Mouse (Mus musculus): Measurements from ENCODE around the gene Pygo2.

Pygo2 gene

DNA sequence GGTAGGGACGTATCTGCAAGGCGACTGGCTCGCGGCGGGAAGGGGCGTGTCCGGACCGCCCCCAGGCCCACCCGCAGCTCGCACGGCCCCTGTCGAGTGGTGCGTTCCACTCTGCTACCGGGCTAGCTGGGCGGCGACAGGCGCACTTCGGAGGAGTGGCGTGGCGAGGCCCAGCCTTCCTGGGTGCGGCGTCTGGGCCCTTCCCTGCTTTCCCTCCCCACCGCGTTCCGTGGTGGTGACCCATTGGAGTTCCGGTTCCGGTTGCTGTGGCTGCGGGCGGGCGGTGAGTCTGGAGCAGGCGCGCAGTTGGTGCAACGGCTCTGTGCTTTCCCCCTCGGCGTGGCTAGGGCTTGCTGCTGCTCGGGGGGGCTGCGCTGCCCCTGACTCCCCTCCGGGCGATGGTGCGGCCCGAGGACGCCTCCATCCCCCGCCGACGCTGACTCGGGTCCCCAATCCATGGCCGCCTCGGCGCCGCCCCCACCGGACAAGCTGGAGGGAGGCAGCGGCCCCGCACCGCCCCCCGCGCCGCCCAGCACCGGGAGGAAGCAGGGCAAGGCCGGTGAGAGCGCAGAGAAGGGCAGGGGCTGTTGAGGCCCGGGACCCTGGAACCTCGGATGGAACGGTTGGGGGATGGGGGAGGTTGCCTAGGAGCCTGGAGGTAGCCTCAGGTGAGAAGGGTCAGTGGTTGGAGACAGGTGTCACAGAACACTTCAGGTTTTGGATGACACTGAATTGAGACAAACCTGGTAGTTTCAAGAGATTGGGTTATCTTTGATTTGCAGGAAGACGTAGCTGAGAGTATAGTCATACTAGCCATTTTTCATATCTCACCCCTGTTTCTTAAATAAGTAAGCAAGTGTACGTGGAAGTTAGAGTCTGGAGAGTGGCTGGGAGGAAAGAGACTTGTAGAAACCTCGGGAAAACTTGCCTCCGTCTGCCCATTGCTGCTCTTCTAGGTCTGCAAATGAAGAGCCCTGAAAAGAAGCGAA, at the start of gene Pygo2:
Pygo2 (plus strand) TSS at position 44 of the 989 bp plus-strand sequence.
- peak; percentile 97 for DNase-seq

DNA sequence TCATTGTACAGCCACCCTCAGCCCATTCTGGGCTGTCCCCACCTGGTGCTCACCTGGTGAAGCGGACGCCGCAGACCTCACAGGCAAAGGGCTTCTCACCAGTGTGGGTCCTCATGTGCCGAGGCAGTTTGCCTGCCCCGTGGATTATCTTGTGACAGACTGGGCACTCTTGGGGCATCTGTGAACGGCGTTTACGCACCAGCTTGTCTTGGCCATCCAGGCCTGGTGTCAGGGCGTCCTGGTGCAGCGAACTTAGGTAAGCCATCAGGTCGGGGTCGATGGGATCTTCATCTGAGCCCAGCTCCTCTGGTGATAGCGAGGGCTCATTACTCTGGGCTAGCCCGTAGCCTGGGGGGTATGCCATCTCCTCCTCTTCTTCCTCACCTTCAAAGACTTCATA, 49.7 kb upstream of the Pygo2 start:
- DNase-seq = no peak

DNA sequence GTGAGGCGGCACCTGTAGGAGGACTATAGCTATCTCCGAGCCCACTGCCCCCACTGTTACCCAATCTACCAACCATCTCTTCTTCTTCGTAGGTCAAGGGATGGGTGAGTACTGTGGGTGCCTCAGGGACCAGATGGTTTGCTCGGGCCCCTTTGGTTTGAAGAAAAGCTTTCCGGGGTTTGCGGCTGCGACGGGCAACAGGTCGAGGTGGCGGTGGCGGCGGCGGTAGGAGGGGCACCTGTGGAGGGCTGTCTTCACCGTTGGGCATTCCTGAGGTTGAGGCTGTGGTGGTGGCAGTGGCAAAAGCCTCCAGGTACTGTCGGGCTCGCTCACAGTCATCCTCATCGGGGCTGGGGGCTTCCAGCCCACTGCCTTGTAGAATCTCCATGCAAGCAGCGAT, 49.3 kb upstream of the Pygo2 start:
- DNase-seq = no peak

DNA sequence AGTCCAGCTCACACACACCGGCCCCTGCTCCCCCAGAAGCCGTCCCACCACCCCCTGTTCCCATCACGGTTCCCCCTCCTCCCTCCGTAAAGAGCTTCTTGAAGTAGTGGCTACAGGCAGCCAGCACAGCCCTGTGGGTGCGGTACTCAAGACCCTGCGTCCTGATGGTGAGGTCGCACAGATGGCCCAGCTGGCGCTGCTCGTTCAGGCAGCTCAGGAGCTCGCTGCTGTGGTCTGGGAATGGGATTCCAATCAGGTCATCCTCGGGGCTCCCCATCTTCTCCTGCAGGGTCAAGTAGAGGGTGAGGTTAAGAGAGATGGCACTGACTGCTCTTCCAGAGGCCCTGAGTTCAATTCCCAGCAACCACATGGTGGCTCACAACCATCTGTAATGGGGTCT, 48.8 kb upstream of the Pygo2 start:
- no peak for DNase-seq

DNA sequence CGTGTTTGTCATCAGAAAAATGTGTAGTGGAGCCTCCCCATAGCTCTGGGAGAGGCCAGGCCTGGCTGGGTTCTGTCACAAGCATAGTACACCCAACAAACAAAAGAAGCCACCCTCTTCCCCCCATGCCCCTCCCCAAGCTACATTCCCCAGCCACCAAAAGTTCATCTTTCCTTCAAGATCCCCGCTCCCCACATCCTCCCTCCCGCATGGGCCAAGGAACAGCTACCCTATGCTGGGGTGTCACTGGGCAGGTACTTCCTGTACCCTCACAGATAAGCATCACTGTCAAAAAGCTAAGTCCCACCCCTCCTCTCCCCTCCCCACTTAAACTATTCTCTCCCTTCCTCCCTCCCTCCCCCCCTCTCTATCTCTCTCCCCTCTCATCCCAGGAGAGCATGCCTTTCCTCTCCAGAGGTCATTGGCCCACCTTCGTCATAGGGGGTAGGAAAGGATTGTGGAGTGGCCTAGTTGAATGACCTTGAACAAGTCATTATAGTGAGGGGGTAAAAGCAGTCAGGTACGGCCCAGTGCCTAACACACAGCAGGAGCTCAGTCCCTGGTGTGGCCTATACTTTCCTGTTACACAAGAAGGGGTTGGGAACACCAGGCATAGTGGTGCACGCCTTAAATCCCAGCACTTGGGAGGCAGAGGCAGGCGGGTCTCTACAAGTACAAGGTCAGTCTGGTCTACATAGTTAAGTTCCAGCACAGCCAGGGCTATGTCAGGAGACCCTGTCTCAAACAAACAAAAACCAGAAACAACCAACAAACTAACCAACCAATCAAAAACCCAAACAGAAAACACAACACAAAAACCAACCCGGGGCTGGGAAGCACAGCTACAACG, 47.8 kb upstream of the Pygo2 start:
- DNase-seq = no peak

DNA sequence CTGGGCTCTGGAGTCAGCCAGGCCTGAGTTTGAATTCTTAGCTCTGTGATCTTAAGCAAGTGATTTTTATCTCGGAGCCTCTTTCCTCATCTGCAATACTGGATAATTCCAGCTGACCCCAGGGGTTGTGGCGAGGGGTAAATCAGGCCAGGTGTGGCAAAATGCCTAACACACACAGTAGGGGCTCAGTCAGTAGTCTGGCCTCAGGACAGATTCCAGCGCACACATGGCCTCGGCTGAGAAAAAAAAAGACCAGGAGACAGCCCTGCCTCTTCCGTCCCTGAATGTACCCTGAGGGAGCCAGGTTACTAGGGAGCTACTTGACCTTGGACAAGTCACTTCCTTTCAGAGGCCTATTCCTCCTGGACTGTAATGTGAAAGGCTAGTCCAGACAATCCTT, 47.1 kb upstream of the Pygo2 start:
- DNase-seq = no peak

DNA sequence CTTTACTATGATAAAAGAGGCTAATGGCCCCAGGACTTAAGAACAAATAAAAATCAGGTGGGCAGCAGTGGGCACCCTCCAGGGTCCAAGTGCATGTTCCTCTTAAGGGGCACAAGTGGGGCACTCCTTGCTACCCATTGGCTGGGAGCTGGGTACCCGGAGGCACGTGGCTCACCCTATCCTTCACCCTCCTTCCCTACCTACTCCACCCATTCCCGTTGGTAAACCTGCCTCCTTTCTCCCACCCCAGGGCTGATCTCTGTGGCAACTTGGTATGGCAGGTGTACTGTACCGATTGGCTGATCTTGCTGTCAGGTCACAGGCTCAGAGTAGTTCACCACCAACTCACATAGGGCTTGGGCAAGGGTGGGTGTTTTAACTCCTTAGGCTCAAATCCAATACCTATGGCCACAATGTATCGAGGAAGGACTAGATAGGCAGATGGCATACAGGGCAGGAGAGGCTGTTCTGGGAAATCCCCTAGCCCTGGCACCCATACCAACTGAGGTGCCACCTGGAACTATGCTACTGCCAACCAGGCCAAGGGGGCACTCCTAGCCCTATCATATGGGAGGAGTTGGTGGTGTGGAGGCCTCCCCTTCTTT, 46.3 kb upstream of the Pygo2 start:
- DNase-seq = peak; percentile 51

DNA sequence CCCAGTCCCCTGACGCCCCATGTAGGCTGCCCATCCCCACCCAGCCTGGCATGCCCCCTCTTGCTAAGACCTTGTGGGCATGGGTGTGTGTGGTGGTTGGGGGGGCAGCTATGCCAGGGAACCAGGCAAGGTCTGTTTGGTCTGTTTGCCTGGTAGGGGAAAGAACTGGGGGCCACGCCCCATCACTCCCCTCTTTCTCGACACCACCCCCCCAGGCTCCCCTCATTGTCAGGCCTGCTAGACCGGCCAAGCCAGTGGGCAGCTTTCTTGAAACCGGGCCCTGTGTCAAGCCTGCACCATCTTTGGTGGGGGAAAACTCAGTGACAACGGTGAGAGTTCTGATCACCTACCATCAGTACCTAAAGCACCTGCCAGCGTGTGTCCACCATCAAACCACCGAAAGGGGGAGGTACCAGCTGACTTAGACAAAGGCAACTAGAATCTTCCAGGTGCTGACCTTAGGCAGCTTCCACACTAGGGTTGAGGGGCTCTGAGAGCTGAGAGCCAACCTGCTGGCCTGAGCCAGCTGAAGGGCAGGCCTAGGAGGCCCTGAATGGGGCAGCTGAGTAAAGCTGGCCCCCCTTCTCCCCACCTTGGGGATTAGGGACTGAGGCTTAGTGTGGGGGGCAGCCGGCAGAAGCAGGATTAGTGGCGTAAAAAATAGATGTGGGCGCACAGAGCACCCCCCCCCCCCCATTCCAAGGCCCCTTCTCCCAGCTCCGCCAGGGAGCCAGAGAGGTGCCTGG, 45.5 kb upstream of the Pygo2 start:
- DNase-seq = no peak

DNA sequence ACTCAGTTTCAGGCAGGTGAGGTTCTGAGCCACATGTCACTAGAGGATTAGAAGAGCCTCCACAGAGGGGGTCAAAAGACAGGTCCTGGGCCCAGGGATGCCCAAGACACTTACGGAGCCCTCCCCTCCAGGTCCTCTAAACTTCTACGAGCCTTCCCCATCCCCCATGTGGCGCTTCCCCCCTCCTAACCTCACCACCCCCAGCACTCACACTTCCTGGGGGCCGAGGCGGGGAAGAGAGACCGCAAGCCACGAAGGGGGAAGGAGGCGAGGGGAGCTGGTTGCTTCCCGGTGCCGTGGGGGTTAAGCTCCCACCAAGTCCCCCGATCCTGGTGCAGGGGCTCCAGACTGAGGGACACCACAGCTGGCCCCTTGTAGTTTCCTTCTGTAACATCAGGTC, 44.6 kb upstream of the Pygo2 start:
- no peak for DNase-seq

DNA sequence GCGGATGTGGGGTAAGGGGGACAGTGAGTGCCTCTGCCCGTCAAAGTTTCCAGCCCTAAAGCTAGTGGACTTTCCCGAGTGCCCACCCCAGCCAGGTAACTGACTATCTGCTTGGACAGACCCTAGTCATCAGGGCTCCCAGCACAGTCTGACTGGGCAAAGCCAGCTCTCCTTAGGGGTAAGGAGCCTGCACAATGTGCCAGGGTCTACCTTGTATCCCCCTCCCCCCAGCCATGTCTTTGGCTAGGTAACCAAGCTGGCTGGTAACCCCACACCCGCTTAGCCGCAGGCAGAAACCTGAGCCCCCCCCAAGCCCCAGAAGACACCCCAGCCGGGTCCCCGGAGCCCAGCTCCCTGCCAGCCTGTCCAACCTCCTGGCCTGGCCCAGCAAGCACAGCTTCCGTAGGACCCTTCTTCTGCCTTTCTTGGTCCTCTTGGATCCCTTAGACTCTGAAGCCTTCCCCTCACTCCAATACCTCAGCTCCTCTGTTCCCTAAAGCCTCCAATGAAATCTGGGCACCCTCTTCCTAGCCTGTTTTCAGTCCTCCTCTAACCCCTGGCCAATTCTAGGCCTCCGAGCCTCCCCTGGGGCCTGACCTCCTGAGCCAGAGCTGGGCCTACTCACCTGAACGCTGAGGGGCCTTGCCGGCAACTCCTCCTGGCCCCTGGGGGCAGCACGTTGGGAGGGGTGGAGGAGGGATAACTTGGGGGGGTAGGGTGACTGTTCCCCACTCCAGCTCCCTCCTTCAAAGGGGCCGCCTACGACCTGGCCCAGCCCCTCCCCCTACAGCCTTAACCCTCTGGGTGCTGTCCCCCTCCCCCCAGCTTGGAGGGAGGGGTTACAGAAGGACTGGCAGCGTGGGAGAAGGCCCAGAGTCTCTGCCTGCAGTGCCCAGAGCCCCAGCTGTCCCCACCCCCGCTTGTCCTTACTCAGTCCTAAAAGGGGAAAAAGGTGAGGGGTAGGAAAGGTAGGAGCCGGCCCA, 43.3 kb upstream of the Pygo2 start:
- no peak for DNase-seq

DNA sequence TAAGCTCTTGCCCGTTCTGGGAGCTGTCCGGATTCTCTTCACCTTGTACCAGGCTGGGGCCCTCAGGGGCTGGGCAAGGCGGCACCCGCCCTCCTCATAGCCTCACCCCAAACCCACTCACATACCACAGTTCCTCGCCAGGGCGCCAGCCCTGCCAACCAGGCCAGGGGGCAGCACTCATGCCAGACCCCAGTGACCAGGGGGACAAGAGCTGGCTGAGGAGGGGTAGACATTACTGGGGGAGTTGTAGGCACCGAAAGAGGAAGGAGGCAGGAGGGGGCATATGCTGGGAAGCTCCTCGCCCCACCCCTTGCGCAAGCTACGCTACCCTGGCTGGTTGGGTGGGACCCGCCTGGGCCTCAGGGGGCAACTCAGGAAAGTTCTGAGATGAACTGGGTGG, 42.4 kb upstream of the Pygo2 start:
- no peak for DNase-seq

DNA sequence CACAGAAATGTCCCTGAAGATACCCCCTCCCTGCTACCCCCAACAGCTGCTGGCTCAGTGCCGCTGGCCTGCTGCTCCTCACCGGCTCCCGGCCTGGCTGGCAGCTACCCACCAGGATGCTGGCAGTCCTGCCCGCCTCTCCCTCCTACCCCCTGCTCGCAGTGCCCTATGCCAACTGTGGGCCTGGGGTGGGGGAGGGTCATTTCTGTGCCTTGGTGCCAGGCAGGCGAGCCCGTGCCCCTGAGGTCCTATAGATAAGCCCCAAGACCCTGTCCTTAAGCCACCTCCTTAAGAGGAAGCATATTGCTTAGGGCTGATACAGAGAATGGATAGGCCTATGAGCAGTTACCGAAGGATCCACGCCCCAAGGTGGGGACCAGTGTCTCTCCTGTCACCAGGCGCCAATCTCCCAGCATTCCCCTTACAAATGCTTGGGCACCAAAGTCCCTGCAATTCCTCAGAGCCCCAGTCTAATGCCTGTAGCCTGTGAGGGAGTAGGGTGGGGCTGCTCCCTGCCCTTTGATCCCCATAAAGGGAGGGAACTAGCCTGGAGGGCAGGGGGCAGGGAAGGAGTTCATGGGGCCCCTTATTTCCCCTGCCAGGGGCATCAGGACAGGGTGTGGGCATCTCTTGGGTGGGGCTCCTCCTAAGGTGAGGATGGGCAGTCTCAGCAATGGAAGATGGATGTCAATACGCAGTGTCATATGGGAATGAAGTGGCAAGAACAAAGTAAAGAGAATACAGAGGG, 41.7 kb upstream of the Pygo2 start:
- DNase-seq = no peak

DNA sequence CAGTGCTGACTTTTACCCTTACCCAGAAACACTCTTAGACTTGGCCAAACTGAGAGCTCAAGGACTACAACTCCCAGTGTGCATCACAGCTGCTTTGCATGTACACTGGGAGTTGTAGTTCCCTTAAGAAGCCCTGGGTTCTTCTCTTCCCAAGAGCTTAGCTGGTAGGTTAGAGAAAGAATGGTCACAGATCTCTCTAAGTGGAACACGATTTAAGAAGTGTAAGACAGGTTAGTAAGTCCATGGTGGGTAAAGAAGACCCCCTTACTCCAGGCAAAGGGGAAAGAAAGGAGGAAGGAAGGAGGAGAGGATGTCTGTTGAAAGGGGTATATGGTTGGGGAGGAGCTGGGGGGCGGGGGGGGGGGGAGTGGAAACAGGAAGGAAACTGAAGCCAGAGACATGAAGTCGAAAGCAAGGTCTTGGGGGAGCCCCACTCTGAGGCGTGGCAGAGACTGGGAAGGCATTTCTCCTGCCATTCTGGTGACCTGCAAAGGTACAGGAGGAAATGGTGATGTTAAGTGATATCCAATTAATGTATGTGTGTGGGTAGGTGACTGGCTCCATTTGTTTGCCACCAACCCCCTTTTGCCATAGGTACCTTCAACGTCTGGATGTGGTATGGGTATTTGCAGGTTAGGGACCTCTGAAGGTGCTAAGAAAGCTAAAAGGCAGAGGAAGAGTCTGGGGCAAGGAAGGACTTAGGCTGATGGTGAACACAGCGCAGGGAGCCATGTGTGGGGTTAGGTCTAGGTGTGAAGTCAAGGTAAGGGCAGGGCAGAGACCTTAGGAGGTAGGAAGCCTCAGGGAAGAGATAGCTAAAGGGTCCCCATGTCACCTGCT, 40.9 kb upstream of the Pygo2 start:
- peak; percentile 67 for DNase-seq

DNA sequence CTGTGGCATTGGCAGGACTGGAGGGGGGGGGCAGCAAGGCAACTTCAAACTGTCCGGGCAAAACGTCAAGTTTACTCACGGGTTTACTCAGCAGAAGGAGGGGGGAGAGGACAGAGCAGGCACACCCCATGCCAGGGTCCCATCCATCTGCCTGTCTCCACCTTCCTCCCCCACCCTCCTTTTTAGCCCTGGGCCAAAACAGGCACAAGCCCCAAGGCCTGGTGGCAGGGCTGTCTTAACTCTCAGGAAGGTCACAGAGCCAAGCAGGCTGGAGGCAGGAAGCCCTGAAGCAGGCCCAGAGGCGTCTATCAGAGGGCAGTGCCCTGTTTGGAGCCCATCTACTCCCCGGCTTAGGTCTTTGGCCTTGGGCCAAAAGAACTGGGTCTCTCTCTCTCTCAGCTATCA, 39.9 kb upstream of the Pygo2 start:
- DNase-seq = peak; percentile 51

DNA sequence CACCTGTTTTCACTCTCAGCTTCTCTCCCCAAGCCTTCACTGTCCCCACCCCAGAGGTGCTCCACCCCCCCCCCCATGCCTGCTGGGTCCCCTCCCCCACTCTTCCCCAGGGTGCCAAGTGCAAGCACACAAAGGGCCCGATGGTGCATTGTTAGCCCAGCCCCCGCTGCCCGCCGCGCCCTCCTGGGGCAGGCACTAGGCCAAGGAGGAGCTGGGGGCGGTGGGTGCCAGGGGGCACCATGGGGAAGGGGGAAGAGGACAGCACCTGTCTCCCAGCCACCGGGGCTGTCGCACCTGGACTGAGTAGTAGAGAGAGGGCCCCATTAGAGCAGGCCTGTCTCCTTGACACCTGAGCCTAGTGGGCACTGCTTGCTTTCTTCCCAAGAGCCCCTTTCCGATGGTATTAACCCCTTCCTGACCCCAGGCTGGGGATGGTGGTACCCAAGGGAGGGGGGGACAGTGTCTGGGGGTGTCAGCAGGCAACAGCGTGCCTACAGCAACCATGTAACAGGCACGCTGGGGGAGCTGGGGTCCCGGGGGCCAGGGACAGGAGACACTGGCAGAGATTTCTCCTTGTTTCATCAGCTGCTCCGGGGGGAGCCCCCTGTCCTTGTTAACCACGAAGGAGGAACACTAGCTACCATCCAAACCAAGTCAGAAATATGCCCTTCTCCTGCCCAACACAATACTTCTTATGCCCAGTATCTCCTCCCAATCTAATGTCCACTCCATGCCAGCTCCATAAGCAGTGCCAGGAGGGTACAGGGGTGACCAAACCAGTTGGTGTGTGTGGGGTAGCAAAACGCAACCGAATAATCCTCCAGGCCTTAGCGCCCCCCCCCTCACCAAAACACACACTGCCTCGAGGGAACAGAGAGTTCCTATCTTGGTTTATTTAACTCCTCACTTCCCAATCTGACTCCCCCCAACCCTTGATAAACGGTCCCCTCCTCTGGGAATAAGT, 39.0 kb upstream of the Pygo2 start:
- DNase-seq = no peak

DNA sequence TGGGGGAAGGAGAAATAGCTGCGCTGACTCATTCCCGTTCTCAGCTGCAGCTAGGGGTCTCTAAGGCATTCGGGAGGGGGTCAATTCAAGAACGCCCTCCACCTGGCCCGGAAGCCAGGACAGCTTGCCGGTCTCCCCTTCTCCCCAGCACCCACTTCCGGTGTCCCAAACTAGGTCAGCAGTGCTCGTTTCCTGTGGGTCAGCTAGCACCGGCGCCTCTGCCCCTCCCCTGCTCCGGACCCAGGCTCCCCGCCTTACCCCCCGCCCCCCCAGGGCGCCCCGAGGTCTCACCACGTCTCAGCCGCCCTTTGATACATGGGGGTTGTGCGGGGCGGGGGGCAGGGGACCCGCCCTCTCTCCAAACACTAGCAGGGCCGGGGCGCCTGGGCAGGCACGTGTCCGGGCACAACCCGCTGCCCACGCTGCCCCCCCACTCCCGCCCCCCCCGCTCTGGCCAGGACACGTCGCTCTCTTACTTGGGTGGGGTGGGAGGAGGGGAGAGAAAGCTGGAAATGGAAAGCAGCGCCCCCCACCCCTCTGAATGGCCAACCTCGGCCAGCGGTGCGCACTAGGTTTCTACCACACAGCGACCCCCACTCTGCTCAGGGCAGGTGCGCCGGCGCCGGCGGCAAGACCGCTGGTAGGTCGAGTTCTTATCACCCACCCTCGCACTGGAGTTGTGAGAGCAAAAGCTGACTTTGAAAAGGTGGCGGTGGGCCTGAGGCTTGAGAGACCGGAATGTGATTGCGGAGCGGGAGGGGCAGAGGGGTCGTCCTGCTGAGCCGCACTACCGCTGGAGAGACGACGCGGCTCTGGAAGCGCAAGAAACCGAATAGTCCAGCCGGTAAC, 38.1 kb upstream of the Pygo2 start:
- DNase-seq = peak; percentile 72

DNA sequence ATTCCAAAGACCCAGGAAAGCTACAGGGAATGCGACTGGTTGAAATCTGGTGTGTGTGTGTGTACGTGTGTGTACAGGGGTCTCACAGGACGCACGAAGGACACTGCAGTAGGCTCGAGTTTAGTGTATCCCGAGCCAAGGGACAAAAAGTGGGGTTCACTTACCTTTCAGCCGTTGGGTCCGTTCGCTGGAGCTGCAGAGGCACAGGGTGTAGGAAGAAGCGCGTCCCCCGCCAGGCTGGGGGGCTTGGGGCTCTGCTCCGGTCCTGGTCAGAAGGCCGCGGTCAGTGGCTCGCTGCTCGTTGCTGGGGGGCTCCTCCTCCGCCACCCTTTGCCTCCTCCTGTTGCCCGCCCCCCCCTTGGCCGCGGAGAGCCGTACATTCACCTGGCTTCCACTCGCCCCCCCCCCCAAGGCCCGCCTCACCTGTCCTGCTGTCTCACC, 37.1 kb upstream of the Pygo2 start:
- DNase-seq = peak; percentile 64

Measured in lung, postnatal 36 days (tissue).